Mouse (Mus musculus) kidney, postnatal 4 days (tissue): ENCODE measurements around the gene Xk.
"Not testable (repeated sequence)": the region's sequence is repeated elsewhere in the genome, so short reads cannot be mapped to it uniquely, and the experiment has no call there.

Experiments
- DNase-seq, 2 experiments: peaks; one replicate each; pipeline ENCODE4 v3.0.0; 2021; ENCODE audit warnings: mixed read lengths in 2 of 2

Gene Xk

DNA sequence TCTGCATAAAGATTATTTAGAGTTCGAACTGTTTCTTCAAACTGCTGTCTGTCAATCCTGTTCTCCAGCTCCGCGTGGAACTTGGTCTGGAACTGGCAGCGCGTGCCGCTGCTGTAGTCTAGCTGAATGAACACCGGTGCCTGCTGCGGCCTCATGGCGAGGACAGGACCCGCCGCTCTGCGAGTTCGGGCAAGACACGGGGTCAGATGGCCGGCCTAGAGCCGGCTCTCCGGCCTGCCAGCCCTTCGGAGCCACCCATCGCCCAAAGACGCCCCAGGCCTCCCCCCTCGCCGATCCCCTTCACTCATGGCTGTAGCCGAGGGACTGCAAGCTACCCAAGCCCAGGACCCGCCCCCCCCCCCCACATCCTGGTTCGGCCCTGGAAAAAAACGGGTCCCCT is 55.4 kb downstream of the Xk start:
- not testable (repeated sequence) for DNase-seq

DNA sequence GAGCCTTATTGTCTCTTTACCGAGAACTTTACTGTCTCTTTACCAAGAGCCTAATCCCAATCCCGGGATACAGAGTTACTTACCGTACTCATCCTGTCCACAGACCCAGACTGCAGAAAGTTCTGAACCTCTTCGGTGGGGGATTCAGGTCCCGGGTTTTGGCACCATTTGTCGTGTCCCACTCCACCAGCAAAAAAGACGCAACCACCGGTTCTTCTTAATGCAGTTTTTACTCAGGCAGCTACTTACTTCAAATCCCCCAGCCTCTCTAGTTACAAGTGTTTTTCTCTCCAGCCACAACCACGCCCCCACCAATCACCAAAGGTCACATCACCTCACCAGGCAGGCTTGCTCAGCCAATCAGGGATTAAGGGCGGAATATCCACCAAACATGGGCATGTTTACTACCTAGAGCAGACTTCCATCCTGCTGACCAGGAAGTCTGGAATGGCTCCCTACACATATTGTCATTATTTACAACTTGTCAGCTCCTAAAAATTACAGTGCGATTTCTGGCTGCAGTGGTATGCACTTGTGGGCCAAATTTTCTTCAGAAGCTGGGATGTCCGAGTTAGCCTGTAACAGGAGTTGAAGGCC is 59.9 kb downstream of the Xk start:
- DNase-seq = not testable (repeated sequence)

DNA sequence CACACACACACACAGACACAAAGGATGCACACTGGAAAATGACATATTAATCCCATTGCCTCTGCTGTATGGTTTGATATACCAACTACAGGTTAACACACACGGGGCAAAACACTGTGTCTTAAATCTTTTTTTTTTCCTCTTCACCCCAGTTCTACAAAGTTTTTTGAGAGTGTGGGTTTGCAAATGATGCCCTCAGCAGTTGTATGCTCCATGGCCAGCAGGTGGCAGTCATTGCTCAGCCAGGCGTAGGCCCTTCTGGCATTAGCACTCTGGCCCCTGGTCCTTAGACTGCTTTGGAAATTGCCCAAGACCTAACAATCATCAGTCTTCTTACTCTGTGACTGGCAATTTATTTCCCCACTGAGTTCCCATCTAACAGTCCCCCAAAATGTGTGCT is 60.5 kb downstream of the Xk start:
- DNase-seq = peak; percentile 60 to 85

DNA sequence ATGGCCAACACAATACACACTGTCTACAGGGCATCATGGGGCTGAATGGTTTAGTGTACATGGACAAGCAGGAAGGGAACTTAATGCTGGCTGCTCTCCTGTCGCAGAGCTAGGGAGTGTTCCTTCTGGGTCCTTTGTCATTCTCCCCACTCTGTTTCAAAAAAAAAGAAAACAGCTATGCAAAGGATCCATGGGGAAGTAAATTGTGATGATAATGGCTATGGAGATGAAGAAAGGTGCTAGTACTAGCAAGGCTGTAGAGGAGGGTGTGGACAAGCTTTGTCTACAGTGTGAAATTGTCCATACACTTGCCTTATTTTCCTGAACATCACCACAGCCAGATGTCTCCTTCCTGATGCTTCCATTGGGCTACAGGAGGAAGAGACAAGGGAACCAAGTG is 62.4 kb downstream of the Xk start:
- not testable (repeated sequence) for DNase-seq

DNA sequence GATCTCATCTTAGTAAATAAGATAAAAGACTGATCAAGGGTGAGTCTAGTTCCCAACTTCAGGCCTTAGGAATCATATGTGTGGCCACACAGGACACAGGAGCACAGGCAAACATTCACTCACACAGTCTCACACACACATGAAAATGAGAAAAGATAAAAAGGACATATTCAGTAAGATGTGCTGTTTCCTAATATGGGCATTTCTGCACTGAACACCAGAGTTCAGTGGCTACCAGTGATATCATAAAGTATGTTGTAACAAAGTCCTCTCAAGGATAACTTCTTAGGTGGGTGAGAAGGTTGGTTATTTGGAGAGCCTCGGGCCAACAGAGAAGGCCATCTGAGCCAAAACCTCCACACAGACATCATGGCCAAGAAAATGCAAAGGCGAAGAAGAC is 77.8 kb downstream of the Xk start, which contains the start of gene H2al1k:
Gene H2al1k (plus strand): TSS at position 301 of the 400 bp plus-strand sequence.
- DNase-seq = not testable (repeated sequence)
